Mouse (Mus musculus): ENCODE measurements around the gene Taok2.
A peak's percentile ranks its signal among the peaks of the same experiment; 100 is the strongest.

- TF ChIP-seq CTCF (IDR thresholded peaks at IDR 0.05; ENCODE audit: insufficient read depth, low read depth, low read length) (peak; percentile 78), POLR2A (IDR thresholded peaks at IDR 0.05; ENCODE audit: insufficient read depth, low read depth, low read length) (no peak)
Observed at GRCm38 (mm10) chr7:126821835-126822511, 62.5 kb downstream of the Taok2 start.

All from olfactory bulb, adult 2 months (tissue).